Mouse (Mus musculus) embryonic stem cell, embryonic (primary cell): ENCODE data around the gene Exo1.

ENCODE experiments used
- CTCF ChIA-PET, 4 experiments: fragments of 300-600 bp in 2 of 4; fragments of 350-600 bp in 2 of 4; sonication (Branson Sonifier 250); formaldehyde crosslinking; loops; one replicate each; lab custom pipeline; 2022; ENCODE audit warnings: inconsistent platforms in 2 of 4; lab: Charles Lee
- POLR2A ChIA-PET, 4 experiments: fragments of 300-600 bp in 2 of 4; fragments of 350-600 bp in 2 of 4; sonication (Branson Sonifier 250); formaldehyde crosslinking; loops; one replicate each; lab custom pipeline; 2022; ENCODE audit warnings: antibody characterized with exemption in 4 of 4, inconsistent platforms in 1 of 4; lab: Charles Lee

Exo1 gene

GRCm38 (mm10) chr1:175936282-175936737 is 55.9 kb downstream of the Exo1 start:
- ChIA-PET POLR2A (interaction anchor here in 1 of 4 experiments (1.0 kb wide), 1 partner anchor 177 kb away, joined by 3 read pairs; no protein-coding TSS in a partner anchor), CTCF (interaction anchor here (0.5 to 1.7 kb wide), 23 partner anchors 8 to 1067 kb away, joined by 3 to 8 read pairs (median 3); no protein-coding TSS in a partner anchor)

GRCm38 (mm10) chr1:175938731-175939130 is 58.4 kb downstream of the Exo1 start:
- ChIA-PET CTCF (interaction anchor here in 2 of 4 experiments (0.6 to 0.7 kb wide), 4 partner anchors 10 to 830 kb away, joined by 7 to 12 read pairs (median 9); no protein-coding TSS in a partner anchor), POLR2A (no interaction called here)

GRCm38 (mm10) chr1:175943168-175943567 is 62.8 kb downstream of the Exo1 start:
- POLR2A ChIA-PET: no interaction called here
- CTCF ChIA-PET: interaction anchor here in 2 of 4 experiments (0.6 kb wide), 3 partner anchors 256 to 1215 kb away, joined by 3 to 6 read pairs (median 3); no protein-coding TSS in a partner anchor

- POLR2A ChIA-PET: no interaction called here
- CTCF ChIA-PET: interaction anchor here in 1 of 4 experiments (1.2 kb wide), 1 partner anchor 10 kb away, joined by 3 read pairs; no protein-coding TSS in a partner anchor
Measured at GRCm38 (mm10) chr1:175946718-175947315, 66.4 kb downstream of the Exo1 start.

- ChIA-PET POLR2A (no interaction called here), CTCF (no interaction called here)
Measured at GRCm38 (mm10) chr1:175950421-175950820, 70.0 kb downstream of the Exo1 start.

GRCm38 (mm10) chr1:175950851-175951250 is 70.5 kb downstream of the Exo1 start:
- ChIA-PET CTCF (no interaction called here), POLR2A (no interaction called here)

- ChIA-PET POLR2A (interaction anchor here in 1 of 4 experiments (0.6 kb wide), 1 partner anchor 112 kb away, joined by 3 read pairs; no protein-coding TSS in a partner anchor), CTCF (no interaction called here)
Measured at GRCm38 (mm10) chr1:175961786-175962185, 81.4 kb downstream of the Exo1 start.
